Mouse (Mus musculus) retina, postnatal 1 day (tissue): Measurements from ENCODE around the gene Slc6a6.
A peak's percentile ranks its signal among the peaks of the same experiment; 100 is the strongest.

Experiments used
- DNase-seq: peaks from one replicate; pipeline ENCODE4 v3.0.0-alpha.2; 2012

Slc6a6 gene

DNA sequence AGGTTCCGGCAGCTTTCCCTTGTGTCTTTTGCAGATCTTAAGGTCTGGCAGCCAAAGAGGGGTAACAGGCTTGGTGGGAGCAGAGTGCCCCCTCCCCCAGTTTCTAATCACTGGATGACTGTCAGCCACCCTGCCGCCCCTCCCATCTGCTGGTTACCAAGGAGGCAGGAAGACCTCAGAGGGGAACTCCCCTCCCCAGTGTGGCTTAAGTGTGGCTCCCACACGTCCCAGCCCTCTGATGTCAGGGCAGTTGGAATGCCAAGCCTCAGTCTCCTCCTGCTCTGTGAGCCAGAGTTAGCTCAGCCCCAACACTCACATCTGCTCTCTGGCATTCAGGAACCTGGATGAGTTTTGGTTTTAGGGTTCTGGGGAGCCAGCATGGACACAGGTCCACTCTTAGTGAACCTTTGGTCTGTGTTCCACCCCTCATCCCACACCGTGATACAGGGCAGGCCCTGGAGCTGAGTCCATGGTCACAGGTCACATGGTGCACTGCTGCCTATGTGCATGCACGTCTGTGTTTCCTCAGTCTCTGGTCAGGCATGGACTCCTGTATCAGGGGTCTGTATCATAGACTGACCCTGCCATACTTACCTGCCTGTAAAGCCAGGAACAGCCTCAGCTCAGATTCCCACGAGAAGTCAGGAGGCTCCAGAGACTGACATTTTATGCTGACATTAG, 45.2 kb downstream of the Slc6a6 start:
- DNase-seq, result no peak

DNA sequence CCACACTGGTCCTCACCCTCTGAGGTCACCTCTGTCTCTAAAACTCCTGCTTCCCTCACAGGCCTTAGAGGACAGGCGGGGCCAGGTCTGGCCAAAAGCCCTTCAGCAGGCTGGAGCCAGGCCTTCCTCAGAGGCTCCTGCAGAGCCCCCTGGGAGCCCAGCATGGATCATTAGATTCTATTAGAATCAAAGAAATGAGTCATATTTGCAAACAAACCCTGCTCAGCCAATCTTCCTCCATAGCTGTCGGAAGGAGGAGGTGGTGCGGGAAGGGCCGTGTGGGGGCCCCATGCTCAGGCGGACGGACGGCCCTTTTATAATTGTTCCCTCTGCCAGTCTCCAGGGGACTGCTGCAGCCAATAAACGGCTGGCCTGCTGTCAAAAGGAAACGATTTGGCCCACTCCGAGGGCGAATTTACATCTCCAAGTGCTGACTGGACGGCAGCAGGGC, 45.8 kb downstream of the Slc6a6 start:
- peak; percentile 74 for DNase-seq

DNA sequence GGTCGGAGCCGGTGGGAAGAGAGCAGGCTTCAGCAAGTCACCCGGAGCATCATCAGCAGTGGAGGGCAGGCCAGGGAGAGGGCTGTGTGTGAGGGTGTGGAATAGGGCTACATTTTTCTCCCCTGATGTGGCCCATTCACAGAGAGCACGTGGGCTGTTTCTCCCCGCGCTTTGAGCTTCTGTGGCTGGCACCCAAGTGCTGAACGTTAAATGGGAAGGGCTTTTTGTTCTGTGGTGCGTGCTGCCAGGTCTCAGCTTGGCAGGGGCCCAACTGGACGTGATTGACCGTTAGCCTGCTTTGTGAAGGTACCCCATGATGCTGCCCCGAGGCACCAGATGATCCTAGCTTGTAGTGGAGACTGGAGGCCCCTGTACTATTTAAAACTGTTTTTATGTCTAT, 48.3 kb downstream of the Slc6a6 start:
- DNase-seq, result peak; percentile 52

DNA sequence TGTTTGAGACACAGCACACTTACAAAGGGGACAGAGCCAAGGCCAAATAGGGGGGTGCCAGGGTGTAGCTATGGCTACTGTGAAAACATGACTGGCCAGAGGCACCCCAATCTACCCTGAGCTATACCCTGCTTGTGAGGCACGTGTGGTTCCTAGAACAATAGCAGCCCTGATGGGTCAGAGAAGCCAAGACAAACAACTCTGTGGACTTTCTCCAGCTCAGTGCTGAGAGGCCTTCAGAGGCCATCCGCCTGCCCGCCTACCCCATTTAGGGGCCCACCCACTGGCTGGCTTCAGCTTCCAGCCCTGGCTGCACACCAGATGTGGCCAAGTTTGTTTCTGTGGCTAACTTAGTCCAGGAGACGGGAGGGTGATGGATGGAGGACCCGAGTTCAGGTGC, 52.6 kb downstream of the Slc6a6 start:
- no peak for DNase-seq

DNA sequence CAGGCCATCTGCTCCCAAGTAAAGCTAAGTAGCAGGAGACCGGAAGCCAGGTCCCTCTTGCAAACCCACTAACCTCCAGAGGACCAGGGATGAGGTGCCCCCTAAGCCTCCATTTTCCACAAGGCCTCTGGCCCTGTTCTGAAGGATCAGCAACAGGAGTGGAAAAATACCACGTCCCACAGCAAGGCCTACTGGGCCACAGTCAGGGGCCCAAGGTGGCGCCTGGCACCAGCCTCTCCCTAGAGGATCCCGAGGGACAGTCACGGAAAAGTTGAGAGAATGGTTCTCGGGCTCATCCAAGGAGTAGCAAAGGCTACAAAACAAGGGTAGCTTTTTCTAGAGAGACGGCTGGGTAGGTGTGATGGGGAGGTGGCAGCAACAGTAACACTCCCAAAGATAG, 53.6 kb downstream of the Slc6a6 start:
- DNase-seq, result no peak

DNA sequence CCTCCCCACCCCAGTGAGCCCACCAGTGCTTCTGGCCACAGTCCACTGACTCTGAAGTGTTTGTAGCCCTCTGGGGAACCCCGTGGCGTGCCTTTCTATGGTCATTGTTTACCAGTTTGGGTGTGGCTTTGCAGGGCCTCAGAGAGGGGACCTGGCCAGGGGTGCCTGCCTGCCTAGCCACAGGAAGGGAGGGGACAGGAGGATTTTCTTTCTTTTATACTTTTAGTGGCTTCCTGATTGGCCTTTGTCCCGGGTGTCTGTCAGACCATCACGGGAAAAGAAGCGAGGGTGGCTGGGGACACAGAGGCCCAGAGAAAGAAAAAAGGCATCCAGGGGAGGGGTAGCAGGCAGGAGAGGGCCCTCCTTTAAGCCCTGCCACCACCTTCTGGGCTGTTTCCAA, 54.2 kb downstream of the Slc6a6 start:
- DNase-seq, result no peak

DNA sequence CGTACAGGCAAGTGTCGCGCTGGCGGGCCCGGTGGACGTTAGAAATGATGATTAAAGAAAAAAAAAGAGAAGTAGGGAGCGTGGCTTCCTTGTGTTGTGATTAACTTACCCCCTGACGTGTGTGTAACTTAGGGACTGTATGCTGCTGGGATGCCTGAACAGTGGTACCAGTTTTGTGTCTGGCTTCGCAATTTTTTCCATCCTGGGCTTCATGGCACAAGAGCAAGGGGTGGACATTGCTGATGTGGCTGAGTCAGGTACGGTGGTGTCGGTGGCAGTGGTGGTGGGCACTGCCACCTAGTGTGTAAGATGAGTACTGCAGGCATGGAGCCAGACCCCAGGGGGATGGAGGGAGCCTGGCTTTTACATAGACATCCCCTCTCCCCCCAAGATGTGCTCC, 57.2 kb downstream of the Slc6a6 start:
- DNase-seq, result peak; percentile 72

DNA sequence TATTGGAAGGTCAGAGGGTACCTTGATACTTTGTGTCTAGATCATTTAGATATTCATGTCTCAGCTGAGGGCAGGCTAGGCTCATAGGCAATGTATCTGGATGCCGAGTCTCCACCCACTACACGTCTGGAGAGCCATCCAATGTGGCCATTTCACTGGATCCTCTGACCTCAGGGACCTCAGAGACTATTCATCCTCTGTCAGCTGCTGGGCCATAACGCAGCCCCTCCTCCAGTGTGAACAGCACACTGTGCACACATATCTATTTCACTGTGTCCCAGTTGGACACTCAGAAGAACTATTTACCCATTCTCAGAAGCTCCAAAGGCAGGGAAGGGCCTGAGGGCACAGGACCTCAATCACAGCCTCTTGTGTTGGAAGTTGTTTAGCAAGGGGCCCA, 58.6 kb downstream of the Slc6a6 start:
- no peak for DNase-seq

DNA sequence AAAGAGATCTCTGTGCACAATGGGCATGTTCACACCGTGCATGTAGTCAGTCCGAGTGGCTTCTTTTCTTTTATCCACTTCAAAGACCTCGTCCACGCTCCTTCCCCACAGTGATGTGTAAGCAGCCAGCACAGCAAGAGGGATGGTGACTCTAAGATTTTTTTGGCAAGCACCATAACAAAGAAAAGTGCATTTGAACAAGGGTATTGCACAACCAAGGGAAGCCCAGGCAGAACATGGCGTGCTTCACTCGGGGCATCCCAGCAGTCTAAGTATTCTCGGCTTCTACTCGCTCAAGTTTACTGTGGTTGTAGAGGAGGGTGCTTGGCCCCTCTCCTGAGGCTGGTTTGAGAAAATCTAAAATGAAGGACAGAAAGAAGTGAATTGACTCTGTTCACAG, 59.1 kb downstream of the Slc6a6 start:
- no peak for DNase-seq

DNA sequence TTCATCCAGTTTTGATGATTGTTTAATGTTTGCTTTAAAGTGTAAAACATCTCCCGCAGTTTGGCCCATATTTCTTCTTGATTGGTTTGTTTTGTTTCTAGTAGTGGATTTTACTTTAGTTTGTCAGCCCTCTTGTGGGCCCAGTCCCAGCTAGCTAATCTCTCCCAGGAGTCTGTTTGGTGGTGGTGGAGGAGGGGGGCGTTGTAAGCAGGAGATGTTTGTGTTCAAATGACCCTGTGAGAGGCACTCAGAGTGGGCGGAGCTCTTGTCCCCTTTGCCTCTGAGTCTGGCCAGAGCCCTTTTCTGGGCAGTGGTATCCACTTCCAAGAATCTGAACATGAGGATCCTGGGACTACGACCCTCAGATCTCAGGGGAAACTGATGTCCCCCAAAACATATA, 60.0 kb downstream of the Slc6a6 start:
- no peak for DNase-seq

DNA sequence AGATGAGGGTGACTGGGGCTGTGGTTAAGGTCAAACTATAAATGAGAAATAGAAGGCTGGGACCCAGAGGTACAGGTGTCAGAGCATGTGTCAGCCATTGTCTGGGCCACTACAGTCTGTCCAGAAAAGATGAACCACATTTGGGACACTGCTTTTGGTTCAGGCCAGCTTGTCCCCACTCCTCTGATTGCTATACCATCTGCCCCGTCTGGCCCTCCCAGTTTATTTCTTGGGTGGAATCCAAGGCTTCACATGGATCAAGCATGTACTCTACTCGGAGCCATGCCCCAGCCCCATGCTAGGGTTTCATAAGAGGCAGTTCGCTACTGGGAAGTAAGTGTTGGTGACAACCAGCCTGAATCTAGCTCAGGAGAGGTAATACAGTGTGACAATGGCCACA, 61.4 kb downstream of the Slc6a6 start:
- DNase-seq, result no peak

DNA sequence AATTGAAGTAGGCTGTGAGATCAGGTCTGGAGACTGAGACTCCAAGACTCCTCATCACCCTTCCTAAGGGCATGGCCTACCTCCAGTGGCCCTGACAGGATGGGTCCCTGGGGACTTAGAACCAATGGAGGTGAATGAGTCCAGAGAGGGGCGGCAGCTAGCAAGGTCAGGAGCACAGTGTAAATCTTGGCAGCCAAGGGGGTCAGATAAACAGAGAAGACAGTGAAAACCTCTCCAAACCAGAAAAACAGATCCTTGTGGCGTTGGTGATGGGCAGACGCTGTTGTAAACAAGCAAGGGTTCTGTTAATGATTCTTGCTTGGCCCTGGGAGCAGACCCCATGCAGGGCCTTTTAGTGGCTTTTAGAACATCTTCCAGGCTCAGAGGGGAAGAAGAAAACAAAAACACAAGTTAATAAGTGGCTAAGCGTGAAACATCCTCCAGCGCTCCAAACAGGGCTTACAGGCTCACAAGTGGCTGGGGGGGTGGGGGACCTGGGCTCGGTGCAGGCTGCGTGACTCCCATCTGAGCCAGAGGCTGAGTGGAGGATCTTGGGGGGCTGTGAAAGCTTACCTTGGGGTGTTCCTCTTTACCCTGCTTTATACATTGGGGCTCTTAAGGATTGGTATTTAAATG, 62.2 kb downstream of the Slc6a6 start:
- DNase-seq, result no peak

DNA sequence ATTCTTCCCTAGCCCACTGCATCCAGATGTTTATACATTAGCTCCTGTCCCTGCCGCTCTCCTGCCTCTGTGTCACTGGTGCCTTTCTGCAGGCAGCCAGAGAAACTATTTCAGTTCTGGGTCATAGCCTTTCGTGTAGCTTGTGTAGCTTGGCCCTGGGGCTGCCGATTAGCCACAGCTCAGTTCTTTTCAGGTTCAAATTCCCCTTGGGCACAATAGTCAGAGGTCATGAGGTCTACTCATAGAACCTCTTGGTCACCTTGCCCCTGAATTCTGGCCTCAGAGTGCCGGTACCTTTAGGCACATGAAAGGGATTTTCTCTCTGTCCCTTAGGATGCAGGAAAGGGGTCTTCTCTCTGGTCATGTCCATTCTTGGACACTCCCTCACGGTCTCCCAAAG, 62.9 kb downstream of the Slc6a6 start:
- DNase-seq, result no peak

DNA sequence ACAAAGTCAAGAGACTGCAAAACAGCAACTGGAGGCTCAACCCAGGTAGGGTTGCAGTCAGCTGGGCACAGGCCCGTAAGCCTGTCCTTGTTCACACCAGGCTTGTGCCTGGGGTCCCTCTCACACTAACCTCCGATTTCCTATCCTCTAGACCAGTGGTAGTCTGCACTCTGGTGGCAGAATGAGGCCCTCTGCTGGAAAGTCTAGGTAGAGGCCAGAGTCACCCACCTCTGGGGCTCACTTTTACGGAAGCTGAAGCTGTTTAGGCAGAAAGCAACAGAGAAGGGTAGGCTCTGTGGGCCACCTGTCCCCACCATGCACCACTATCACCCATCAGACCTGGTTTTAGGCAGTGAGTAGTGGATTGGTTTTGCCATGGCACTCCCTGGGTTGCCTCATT, 67.1 kb downstream of the Slc6a6 start:
- no peak for DNase-seq

DNA sequence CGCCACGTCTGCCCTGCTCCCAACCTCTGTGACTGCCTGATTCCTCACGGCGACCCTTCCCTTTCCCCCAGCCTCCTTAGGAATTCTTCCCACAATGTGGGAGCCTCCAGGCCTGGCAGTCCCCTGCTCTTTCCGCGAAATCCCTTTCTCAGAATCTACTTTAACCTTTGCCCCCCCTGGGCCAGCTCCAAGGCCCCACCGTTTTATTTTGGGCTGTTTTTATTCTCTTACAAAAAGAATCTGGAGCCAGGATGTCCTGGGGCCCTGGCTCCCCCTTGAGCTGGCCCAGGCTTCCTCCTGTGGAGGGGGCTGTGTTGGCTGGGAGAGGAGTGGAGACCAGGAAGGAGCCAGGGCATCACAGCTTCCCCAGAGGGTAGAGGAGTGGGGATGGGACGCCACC, 69.0 kb downstream of the Slc6a6 start:
- DNase-seq, result no peak

DNA sequence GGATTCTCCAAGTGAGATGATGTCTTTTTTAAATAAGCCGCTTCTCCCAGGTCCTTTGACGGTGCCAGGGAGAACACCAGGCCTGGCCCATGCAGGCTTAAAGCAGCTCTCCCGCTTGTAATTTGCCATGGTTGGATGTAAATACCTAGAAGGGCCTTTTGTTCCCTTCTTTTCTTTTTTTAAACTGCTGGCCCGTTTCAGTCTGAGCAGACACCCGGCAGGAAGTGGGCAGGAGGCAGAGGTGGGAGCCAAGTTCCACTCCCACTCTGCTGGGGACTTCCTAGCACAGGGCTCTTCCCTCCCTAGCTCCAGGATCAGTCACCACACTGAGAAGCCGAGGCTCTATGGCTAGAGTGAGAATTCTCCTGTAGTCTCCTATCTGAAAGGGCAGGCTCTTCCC, 70.2 kb downstream of the Slc6a6 start:
- DNase-seq, result no peak

DNA sequence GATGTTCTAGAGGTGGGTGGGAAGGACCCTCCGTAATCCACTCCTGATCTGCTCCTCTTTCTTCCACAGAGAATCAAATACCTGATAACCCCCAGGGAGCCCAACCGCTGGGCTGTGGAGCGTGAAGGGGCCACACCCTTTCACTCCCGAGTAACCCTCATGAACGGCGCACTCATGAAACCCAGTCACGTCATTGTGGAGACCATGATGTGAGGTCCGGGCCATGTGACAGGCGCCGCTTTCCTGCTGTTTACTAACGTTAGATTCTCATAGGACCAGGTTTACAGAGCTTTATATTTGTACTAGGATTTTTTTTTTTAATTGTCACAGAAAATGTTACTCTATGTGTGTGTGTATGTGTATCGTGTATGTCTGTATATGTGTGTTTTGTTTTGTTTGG, 71.0 kb downstream of the Slc6a6 start:
- DNase-seq, result no peak

DNA sequence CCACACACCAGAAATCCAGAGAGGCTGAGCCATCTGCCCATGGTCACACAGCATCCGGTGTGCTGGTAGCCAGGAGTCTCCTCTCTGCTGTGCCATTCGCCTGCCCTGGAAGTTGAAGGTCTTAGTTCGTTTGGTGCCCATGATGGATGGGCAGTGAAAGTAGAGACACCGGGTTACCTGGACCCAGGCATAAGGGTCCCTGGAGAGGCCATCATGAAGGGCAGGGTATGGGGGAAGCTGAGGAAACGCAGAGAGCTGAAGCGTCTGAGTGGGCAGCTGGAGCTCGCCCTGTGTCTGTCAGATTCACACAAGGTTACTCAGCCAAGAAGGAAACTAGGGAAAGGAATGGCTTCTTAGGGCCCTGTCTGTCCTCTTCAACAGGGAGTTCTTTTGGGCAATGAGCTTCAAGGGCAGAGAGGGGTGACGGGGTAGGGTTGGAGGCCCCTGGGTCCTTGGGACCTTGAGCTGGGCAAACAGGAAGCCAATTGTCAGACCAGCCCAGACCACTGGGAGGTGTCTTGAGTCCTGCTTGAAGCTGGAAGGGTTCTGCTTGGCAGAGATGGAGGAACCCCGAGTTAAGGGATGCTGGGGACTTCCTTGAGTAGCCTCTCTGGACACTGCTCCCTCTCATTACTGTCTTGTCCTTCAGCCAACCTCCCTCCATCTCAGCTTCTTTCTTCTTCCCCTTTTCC, 78.3 kb downstream of the Slc6a6 start:
- DNase-seq, result no peak

DNA sequence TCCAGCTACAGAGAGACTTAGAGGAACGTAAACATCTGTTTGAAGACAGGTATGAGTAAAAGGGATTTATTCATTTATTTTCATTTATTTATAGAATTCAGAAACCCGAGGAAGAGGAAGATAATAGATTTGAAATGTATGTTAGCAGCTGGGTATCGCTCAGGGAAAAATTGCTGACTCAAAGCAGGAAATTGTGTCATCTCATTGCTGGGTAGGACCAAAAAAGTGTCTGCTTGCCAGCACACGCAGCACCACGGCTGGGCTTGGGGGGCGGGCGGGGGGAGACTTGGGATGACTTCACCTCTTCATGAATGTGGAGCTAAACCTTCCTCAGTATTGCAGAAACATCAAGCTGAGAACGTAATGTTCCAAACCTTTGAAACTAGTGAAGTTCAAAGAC, 83.7 kb downstream of the Slc6a6 start:
- DNase-seq, result no peak

DNA sequence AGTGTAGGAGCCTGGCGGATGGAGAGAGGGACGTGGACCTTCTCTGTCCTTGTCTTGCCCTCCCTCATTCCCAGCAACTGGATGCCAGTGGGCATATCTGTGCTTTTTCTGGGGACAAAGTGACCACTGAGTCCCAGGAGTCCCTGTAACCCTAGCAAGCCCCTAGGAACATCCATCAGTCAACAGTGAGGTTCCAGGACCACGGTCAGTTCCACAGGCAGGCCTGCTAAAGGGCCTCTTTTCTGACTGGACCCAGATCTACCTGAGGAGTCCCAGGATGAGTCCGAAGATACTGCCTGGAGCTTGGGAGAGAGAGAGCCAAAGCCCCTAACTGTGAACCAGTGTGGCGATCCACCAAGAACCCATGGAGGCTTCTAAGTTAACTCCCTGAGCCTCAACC, 90.1 kb downstream of the Slc6a6 start:
- DNase-seq, result no peak

DNA sequence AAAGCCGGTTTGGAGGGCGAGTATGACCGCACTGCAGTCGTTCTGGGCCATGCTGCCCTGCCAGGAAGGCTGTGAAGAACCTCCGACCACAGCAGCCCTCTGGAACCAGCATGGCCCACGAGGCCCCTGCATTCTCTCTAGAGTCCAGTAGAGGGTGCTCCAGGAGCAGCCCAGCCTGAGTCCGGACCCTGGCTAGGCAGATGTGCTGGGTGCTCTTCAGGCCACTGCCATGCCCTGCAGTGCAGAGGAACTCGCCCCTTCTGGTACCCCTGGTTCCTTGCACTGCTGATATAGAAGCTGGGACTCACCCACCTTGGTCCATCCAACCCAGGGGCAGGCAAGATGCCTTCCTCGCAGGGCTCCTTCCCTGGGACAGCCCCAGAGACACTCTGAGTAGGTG, 92.7 kb downstream of the Slc6a6 start:
- peak; percentile 74 for DNase-seq

DNA sequence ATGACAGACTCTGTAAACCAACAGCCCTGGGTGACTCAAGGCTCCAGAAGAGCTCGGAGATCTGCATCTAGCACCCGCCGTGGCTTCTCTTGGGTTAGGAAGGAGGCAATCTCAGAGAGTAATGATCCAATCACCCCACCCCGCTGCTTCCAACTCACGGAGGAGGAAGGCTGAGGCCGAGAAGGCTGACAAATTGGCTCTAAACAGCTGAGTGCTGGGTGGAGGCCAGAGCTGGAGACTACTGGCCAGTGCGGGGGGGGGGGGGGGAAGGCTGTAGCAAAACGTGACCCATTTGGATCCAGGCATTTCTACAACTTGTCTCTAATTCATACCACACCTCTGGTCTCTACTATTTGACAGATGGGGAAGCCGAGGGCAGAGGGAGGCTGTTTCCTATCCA, 95.4 kb downstream of the Slc6a6 start:
- no peak for DNase-seq

DNA sequence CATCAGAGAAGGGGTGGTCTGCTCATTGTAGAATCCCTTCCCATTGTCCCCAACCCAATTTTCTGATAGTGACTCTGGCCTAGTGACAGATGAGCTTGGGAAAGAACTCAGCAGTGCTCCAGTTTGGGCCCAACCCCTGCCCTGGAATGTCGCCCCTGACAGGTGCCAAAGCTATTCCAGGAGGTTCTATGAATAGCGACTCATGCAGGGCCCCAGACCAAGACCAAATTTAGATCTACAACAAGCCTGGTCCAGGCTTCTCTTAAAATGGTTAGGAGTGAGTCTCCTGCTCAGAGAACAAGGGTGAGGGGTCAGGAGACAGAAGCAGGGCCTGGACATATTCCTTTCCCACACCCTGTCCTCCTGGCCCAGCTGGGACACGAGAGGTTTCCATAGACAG, 101.2 kb downstream of the Slc6a6 start:
- DNase-seq, result no peak

DNA sequence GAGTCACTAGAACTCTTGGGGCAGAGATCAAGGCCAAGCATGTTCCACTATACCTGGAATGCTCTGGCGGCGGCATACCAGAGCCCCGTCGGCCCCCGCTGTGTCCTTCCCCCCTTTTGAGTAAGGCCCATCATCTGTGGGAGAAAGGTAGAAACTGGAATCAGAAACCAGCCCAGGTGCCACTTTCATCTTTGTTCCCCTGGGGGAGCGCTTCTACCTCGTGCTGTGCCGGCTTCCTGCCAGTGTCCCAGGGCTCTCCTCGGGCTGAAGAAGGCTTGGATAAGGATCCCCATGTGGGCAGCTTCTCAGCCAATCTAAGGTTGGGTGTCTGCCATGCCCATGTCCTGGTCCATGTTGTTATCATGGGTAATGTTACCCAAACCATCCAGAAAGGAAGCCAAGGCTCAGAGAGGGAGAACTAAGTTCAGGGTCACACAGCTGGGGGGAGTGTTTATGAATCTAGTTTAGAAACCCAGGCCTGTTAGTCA, 104.5 kb downstream of the Slc6a6 start:
- DNase-seq, result no peak
